Mouse (Mus musculus): ENCODE data around the gene Fbn1. TPM values are rescaled to one million over a fixed set of nuclear protein-coding genes. Genes with fewer than 3 reads are reported as not detected.

Fbn1 gene
- polyA plus RNA-seq, 1 experiment from 2014 or later = 2.1 TPM

DNA sequence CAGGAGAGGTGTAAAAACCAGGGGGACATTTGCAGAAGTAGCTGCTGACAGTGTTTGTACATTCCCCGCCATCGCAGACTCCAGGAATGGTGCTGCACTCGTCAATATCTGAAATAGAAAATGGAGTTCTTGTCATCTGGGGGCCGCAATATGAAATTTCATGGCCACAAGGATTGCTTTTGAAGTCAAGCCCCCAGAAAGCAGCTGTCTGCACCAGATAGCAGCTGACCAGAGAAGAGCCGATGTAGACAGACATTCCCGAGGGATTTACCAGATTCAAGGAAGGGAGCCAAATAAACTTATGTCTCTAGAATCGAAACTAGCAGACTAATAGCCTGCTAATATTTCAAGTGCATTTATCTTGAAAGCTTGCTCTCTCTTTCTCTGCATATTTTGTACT is 110.0 kb downstream of the Fbn1 start:
- no peaks in the 10 kb centered on the region for H3K27me3 ChIP-seq (replicated peaks; ENCODE audit: control insufficient read depth, insufficient read depth, low read length)
- no peak for ATAC-seq
- no peaks in the 10 kb centered on the region for H3K9me3 ChIP-seq (ENCODE audit: control insufficient read depth, low read length)
- H3K4me1 ChIP-seq (ENCODE audit: control insufficient read depth, insufficient read depth, low read depth, low read length) = no peaks in the 10 kb centered on the region
- no peak overlapping the region for H3K9ac ChIP-seq (ENCODE audit: low read depth, low read length)
- 82% methylated on average over 7 of the region's 7 CpGs for WGBS
- no peak overlapping the region for H3K27ac ChIP-seq (ENCODE audit: low read depth, low read length)
- no peak overlapping the region for H3K4me2 ChIP-seq (ENCODE audit: low read length)
- no peaks in the 10 kb centered on the region for H3K36me3 ChIP-seq (ENCODE audit: control insufficient read depth, insufficient read depth, low read length)
- H3K4me3 ChIP-seq (ENCODE audit: low read length) = no peak overlapping the region

DNA sequence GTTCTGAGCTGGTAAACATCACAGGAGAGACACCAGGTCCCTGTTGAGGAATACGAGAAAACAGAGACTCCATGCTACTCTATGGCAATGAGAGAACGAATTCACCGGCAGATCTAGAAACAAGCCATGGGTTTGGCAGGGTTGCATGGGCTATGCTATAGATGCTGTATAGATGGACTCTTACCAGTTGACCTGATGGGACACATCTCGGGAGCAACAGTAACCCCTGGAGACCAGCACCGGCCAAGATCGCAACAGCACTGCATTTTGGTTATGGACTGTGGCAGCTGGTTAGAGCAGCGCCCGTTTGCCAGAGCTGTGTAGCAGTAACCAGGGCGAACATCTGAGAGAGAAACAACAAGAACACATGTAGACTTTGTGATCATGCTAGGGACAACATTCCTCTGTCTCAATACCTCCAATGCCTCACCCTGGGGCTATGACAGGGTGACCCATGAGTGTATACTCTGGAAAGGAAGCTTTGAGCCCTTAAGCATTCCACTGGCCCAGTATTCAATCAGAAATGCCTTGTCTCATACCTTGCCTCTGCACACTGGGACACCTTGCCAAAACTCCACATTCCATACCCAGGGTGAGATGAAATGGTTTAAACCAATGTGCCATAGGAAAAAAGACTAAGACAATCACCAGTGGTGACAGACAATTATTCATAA is 113.2 kb downstream of the Fbn1 start:
- no peak overlapping the region for H3K4me3 ChIP-seq (ENCODE audit: low read length)
- 97% methylated on average over 9 of the region's 9 CpGs for WGBS

DNA sequence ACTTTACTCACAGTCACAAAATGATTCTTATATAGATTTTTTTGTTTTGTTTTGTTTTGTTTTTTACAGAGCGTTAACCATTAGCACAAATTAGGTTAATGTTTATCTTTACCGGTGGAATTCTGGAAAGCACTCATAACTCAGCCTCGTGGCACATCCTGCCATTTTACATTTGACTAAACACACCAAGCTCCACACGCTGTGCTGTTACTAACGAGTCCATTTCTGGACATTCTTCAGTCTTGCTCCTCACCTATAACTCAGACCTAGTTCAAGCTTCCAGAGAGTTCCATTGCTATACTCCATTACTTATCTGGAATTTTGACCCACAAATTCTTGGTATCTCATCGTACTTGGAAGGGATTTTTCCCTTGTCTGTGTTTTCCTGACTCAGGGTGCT is 116.2 kb downstream of the Fbn1 start:
- no peaks in the 10 kb centered on the region for H3K9me3 ChIP-seq (ENCODE audit: control insufficient read depth, low read length)
- no peak overlapping the region for H3K9ac ChIP-seq (ENCODE audit: low read depth, low read length)
- no peak overlapping the region for H3K27ac ChIP-seq (ENCODE audit: low read depth, low read length)
- H3K4me2 ChIP-seq (ENCODE audit: low read length) = no peak overlapping the region
- H3K27me3 ChIP-seq (replicated peaks; ENCODE audit: control insufficient read depth, insufficient read depth, low read length) = no peaks in the 10 kb centered on the region
- no peaks in the 10 kb centered on the region for H3K4me1 ChIP-seq (ENCODE audit: control insufficient read depth, insufficient read depth, low read depth, low read length)
- no peaks in the 10 kb centered on the region; the same call in 1 of the 2 replicates for H3K36me3 ChIP-seq (ENCODE audit: control insufficient read depth, insufficient read depth, low read length)
- no peak overlapping the region for H3K4me3 ChIP-seq (ENCODE audit: low read length)
- ATAC-seq = no peak
- WGBS = 89% methylated on average over 6 of the region's 6 CpGs

More for the DNA sequence above, 113.2 kb downstream of the Fbn1 start:
- no peaks in the 10 kb centered on the region for H3K4me1 ChIP-seq (ENCODE audit: control insufficient read depth, insufficient read depth, low read depth, low read length)
- no peaks in the 10 kb centered on the region for H3K36me3 ChIP-seq (ENCODE audit: control insufficient read depth, insufficient read depth, low read length)
- no peak overlapping the region for H3K27ac ChIP-seq (ENCODE audit: low read depth, low read length)
- H3K4me2 ChIP-seq (ENCODE audit: low read length) = no peak overlapping the region
- no peaks in the 10 kb centered on the region for H3K27me3 ChIP-seq (replicated peaks; ENCODE audit: control insufficient read depth, insufficient read depth, low read length)
- no peak for ATAC-seq
- no peaks in the 10 kb centered on the region for H3K9me3 ChIP-seq (ENCODE audit: control insufficient read depth, low read length)
- H3K9ac ChIP-seq (ENCODE audit: low read depth, low read length) = no peak overlapping the region

DNA sequence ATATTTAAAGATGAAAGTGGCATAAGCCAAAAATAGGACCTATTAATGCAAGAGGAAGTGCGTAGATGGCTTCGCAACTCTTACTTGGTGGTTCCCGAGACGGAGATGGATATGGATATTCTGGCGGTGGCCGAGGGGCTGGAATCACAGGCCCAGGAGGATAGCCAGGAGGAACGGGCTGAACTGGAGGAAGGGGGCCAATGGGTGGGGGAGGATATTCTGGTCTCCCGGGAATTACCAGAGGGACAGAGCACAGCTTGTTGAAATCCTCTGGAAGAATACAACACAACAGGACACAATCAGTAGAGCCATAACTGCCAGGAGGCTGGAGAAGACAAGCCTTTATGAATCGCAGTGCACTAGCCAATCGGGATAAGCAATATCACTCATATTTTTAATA is 118.0 kb downstream of the Fbn1 start:
- H3K36me3 ChIP-seq (ENCODE audit: control insufficient read depth, insufficient read depth, low read length) = no peaks in the 10 kb centered on the region; the same call in 1 of the 2 replicates
- H3K9me3 ChIP-seq (ENCODE audit: control insufficient read depth, low read length) = no peaks in the 10 kb centered on the region
- ATAC-seq = no peak
- H3K4me1 ChIP-seq (ENCODE audit: control insufficient read depth, insufficient read depth, low read depth, low read length) = no peaks in the 10 kb centered on the region
- H3K27me3 ChIP-seq (replicated peaks; ENCODE audit: control insufficient read depth, insufficient read depth, low read length) = no peaks in the 10 kb centered on the region
- no peak overlapping the region for H3K4me2 ChIP-seq (ENCODE audit: low read length)
- 92% methylated on average over 10 of the region's 10 CpGs for WGBS
- no peak overlapping the region for H3K27ac ChIP-seq (ENCODE audit: low read depth, low read length)
- no peak overlapping the region for H3K9ac ChIP-seq (ENCODE audit: low read depth, low read length)
- no peak overlapping the region for H3K4me3 ChIP-seq (ENCODE audit: low read length)

DNA sequence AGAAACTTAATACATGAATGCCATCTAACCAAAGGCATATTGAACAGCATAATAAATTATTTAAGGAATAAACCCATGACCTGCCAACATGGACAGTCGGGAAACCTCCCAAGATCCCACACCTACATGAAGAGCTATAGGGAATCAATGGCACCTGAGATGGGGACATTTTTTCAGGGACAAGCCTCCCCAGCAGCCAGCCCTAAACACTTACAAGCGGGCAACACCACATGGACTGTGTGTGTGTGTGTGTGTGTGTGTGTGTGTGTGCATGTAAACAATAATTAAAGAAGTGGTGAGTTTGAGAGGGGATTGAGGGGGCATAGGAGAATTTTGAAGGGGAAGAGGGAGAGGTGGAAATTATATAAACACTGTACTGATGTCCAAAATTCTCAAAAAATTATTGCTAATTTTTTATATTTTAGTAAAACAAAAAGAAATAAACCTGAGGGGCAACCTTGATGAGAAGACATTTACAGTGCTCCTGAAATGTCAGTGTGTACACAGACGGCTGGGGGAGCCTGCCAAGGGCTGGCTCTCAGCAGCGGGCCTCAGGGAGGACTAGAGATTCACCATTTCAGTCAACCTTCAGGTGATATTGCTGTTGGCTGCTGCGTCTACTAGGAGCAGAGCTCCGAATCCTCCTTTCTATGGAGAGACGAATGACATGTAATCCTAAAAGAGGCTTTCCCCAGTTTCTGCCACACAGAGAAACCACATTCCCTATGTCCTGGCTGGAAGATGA is 121.4 kb downstream of the Fbn1 start:
- 72% methylated on average over 7 of the region's 7 CpGs for WGBS
- Histone ChIP-seq H3K4me2 (ENCODE audit: low read length) (no peak overlapping the region), H3K9me3 (ENCODE audit: control insufficient read depth, low read length) (no peaks in the 10 kb centered on the region), H3K4me1 (ENCODE audit: control insufficient read depth, insufficient read depth, low read depth, low read length) (no peaks in the 10 kb centered on the region), H3K27ac (ENCODE audit: low read depth, low read length) (no peak overlapping the region), H3K36me3 (ENCODE audit: control insufficient read depth, insufficient read depth, low read length) (no peaks in the 10 kb centered on the region; the same call in 1 of the 2 replicates), H3K9ac (ENCODE audit: low read depth, low read length) (no peak overlapping the region), H3K4me3 (ENCODE audit: low read length) (no peak overlapping the region), H3K27me3 (replicated peaks; ENCODE audit: control insufficient read depth, insufficient read depth, low read length) (no peaks in the 10 kb centered on the region)
- no peak for ATAC-seq

DNA sequence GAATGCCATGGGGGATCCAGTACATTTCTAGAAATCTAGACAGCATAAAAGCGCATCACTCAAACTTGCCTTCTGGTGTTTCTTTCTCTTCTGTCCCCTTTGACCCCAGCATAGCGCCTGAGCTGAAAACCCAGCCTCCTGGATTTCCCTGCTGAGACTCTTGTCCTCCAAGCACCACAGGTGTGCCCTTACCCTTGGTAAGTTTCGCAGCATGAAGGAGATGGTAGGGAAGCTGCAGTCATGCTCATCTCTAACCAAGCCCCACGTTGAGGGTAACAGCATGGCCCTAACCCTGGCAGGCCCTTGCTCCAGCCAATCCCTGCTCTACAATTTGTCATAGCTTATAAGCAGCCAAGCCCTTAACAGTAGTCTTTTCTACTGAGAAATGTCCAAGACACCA is 122.9 kb downstream of the Fbn1 start:
- Histone ChIP-seq H3K9ac (ENCODE audit: low read depth, low read length) (no peak overlapping the region), H3K36me3 (ENCODE audit: control insufficient read depth, insufficient read depth, low read length) (no peaks in the 10 kb centered on the region; the same call in 1 of the 2 replicates), H3K9me3 (ENCODE audit: control insufficient read depth, low read length) (no peaks in the 10 kb centered on the region), H3K4me1 (ENCODE audit: control insufficient read depth, insufficient read depth, low read depth, low read length) (no peaks in the 10 kb centered on the region), H3K27ac (ENCODE audit: low read depth, low read length) (no peak overlapping the region), H3K27me3 (replicated peaks; ENCODE audit: control insufficient read depth, insufficient read depth, low read length) (no peaks in the 10 kb centered on the region), H3K4me2 (ENCODE audit: low read length) (no peak overlapping the region), H3K4me3 (ENCODE audit: low read length) (no peak overlapping the region)
- 69% methylated on average over 4 of the region's 4 CpGs for WGBS
- no peak for ATAC-seq

DNA sequence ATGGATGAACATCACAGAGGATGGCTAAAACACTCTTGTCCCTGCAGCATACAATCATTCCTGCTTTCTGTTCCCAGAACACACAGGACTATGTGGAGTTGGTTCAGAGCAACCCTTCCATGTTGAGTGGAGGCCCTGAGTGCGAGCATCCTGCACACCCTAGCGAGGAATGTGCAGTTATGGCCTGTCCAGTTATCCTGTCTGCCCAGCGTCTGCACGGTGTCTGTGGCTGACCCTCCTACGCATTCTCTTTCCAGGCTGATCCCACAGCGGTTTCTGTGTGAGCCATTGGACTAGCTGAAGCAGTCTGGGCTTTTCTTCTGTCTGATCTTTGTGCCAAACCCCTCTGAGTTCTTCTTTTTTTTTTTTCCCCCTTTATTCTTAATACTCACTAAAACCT is 123.4 kb downstream of the Fbn1 start:
- no peak overlapping the region for H3K4me2 ChIP-seq (ENCODE audit: low read length)
- H3K9ac ChIP-seq (ENCODE audit: low read depth, low read length) = no peak overlapping the region
- H3K4me1 ChIP-seq (ENCODE audit: control insufficient read depth, insufficient read depth, low read depth, low read length) = no peaks in the 10 kb centered on the region
- no peaks in the 10 kb centered on the region for H3K27me3 ChIP-seq (replicated peaks; ENCODE audit: control insufficient read depth, insufficient read depth, low read length)
- no peak overlapping the region for H3K27ac ChIP-seq (ENCODE audit: low read depth, low read length)
- WGBS = 84% methylated on average over 6 of the region's 6 CpGs
- no peaks in the 10 kb centered on the region; the same call in 1 of the 2 replicates for H3K36me3 ChIP-seq (ENCODE audit: control insufficient read depth, insufficient read depth, low read length)
- no peaks in the 10 kb centered on the region for H3K9me3 ChIP-seq (ENCODE audit: control insufficient read depth, low read length)
- no peak overlapping the region for H3K4me3 ChIP-seq (ENCODE audit: low read length)
- no peak for ATAC-seq

DNA sequence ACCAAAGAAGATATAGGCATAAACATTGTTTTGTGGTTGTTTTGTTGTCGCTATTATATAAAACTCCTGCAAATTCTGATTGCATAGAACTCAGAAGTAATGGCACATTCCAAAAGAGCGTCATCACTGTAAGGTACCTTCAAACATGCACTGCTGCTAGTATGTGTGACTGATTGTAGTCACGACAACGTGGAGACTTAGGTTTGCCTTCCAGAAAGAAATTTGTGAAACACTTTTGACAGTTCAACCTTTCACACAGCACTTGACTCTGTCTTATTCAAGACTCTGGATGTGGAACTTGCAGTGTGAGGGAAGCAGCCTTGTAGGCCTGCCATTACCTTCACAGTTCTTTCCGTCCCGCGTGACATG is 124.5 kb downstream of the Fbn1 start:
- Histone ChIP-seq H3K27ac (ENCODE audit: low read depth, low read length) (no peak overlapping the region), H3K4me3 (ENCODE audit: low read length) (no peak overlapping the region), H3K4me1 (ENCODE audit: control insufficient read depth, insufficient read depth, low read depth, low read length) (no peaks in the 10 kb centered on the region), H3K4me2 (ENCODE audit: low read length) (no peak overlapping the region), H3K36me3 (ENCODE audit: control insufficient read depth, insufficient read depth, low read length) (no peaks in the 10 kb centered on the region), H3K27me3 (replicated peaks; ENCODE audit: control insufficient read depth, insufficient read depth, low read length) (no peaks in the 10 kb centered on the region), H3K9ac (ENCODE audit: low read depth, low read length) (no peak overlapping the region), H3K9me3 (ENCODE audit: control insufficient read depth, low read length) (no peaks in the 10 kb centered on the region)
- no peak for ATAC-seq
- 91% methylated on average over 7 of the region's 7 CpGs for WGBS

DNA sequence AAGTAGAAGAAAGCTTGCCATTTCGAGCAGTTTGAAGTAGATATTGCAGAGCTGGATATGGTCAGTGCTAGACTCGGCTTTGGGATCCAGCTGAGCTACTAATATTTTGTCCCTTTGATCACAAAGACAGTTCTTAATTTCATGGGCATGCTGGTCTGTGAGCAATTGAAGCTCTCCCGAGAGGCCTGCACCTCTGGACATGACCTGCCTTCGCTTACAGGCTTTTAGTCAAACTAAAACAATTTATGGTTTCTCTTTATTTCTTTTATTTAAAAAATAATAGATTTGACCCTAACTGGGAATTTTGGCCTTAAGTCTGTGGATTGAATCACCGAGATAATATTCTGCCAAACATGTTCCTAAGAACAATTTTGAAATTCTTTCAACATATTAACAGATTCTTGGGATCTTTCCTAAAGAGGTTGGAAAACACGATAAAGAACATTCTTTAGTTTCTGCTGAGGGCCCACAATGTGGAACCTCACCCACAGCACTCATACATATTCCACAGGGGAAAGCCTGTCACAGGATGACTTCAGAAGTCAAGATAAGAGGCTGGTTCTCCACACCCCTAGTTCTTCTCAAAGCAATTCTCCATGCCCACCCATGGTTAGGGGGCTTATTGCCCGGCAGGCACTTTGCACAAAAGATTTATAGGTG is 125.0 kb downstream of the Fbn1 start:
- Histone ChIP-seq H3K4me2 (ENCODE audit: low read length) (no peak overlapping the region), H3K9me3 (ENCODE audit: control insufficient read depth, low read length) (no peaks in the 10 kb centered on the region), H3K27ac (ENCODE audit: low read depth, low read length) (no peak overlapping the region), H3K27me3 (replicated peaks; ENCODE audit: control insufficient read depth, insufficient read depth, low read length) (no peaks in the 10 kb centered on the region), H3K4me3 (ENCODE audit: low read length) (no peak overlapping the region), H3K36me3 (ENCODE audit: control insufficient read depth, insufficient read depth, low read length) (no peaks in the 10 kb centered on the region), H3K4me1 (ENCODE audit: control insufficient read depth, insufficient read depth, low read depth, low read length) (no peaks in the 10 kb centered on the region), H3K9ac (ENCODE audit: low read depth, low read length) (no peak overlapping the region)
- 70% methylated on average over 7 of the region's 7 CpGs for WGBS
- ATAC-seq = no peak
